Mouse (Mus musculus) G1E (cell line): ENCODE results near the gene Agpat4. TPM values are rescaled to one million over a fixed set of nuclear protein-coding genes. Genes with fewer than 3 reads are reported as not detected.

Experiments used
- ATAC-seq: 2 replicates; pipeline ENCODE4 v1.8.0; 2016; ENCODE audit warnings: mild to moderate bottlenecking; ENCODE audit not compliant: insufficient number of reproducible peaks, poor library complexity, low FRiP score, severe bottlenecking; ENCODE audit errors: extremely low read depth
- DNase-seq: peaks from one replicate; pipeline ENCODE4 v3.0.0; 2012; ENCODE audit warnings: low spot score
- H3K27me3 ChIP-seq: 2 replicates; pipeline ENCODE4 v1.6.1; 2012; ENCODE audit warnings: mild to moderate bottlenecking, low read length, inconsistent platforms; ENCODE audit not compliant: insufficient read depth
- H3K36me3 ChIP-seq: replicated peaks from 2 replicates; pipeline ENCODE3; 2012; ENCODE audit warnings: mild to moderate bottlenecking, inconsistent platforms
- H3K4me1 ChIP-seq: 2 replicates; pipeline ENCODE4 v1.6.1; 2012; ENCODE audit warnings: low read depth, low read length, inconsistent platforms, mixed read lengths; ENCODE audit not compliant: insufficient read depth
- H3K4me3 ChIP-seq: 2 replicates; pipeline ENCODE4 v1.5.1; 2012; ENCODE audit warnings: low read depth, mild to moderate bottlenecking, inconsistent platforms, low read length, moderate library complexity, mixed read lengths
- H3K9me3 ChIP-seq: replicated peaks from 2 replicates; pipeline ENCODE4 v1.6.1; 2012; ENCODE audit warnings: inconsistent platforms
- CTCF ChIP-seq: IDR thresholded peaks from 2 replicates; pipeline ENCODE4 v1.5.1; 2012; ENCODE audit warnings: low read depth, low read length, inconsistent platforms, mixed read lengths
- GATA1 ChIP-seq: IDR thresholded peaks from 2 replicates; pipeline ENCODE4 v1.6.1; 2012; ENCODE audit warnings: borderline replicate concordance, low read length, inconsistent platforms, mixed read lengths
- GATA2 ChIP-seq: IDR thresholded peaks from 2 replicates; pipeline ENCODE4 v1.6.1; 2012; ENCODE audit warnings: low read depth, low read length, inconsistent platforms, borderline replicate concordance
- POLR2AphosphoS5 ChIP-seq: IDR thresholded peaks from 2 replicates; pipeline ENCODE4 v1.6.1; 2012; ENCODE audit warnings: low read depth, low read length, inconsistent platforms; ENCODE audit not compliant: insufficient replicate concordance
- TAL1 ChIP-seq: conservative IDR thresholded peaks from 2 replicates; pipeline ENCODE4 v1.6.1; 2012; ENCODE audit warnings: low read depth, low read length, inconsistent platforms, mixed read lengths
- polyA plus RNA-seq: library from polyadenylated mRNA; stranded (reverse); fragments of >175 nt; gene quantifications from 2 replicates; pipeline ENCODE4 v1.2.3, GENCODE M21; 2012
- total RNA-seq, 2 experiments: library from RNA; stranded (forward) in 1 of 2; stranded (reverse) in 1 of 2; fragments of 200-1000 nt in 1 of 2; fragments of >200 nt in 1 of 2; fragmentation: Nextera tagmentation in 1 of 2; gene quantifications; 2 replicates each; pipeline ENCODE4 v1.2.3; 2014 to 2017

The Agpat4 gene
- total and polyA plus RNA-seq, 3 experiments: 7.5 to 14.0 (median 11.0) TPM

DNA sequence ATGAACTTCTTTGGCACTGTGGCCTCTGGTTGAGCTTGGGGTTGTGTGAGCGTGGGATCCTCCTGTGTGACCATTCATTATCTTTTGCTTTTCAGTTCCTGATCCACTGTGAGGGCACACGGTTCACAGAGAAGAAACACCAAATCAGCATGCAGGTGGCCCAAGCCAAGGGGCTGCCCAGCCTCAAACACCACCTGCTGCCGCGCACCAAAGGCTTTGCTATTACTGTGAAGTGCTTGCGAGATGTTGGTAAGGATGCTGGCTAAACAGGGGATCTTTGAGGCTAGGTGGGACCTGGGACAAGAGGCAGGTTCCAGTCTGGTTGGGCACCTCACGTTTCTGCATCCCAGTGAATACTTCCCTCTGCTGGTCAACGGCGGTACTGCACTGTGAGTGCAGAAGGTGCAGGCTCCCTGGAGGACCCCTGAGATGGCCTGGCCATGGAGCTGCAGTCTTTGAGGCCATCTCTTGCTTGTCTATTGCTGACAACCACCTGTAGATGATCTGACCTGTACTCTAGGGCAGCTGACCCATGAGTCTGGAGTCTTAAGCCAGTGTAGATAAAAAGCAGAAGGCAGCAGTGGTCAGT lies 92.1 kb downstream of the Agpat4 start:
- H3K9me3 ChIP-seq: no peaks in the 10 kb centered on the region
- H3K4me3 ChIP-seq: no peak overlapping the region
- H3K27me3 ChIP-seq: no peaks in the 10 kb centered on the region
- peaks cover 71% of the 10 kb centered on the region for H3K36me3 ChIP-seq
- DNase-seq: peak; percentile 71
- peaks cover 53% of the 10 kb centered on the region for H3K4me1 ChIP-seq
- ATAC-seq: peak; percentile 43; the same call in 1 of the 2 replicates
- TF ChIP-seq CTCF (peak; percentile 98), GATA2 (no peak)

DNA sequence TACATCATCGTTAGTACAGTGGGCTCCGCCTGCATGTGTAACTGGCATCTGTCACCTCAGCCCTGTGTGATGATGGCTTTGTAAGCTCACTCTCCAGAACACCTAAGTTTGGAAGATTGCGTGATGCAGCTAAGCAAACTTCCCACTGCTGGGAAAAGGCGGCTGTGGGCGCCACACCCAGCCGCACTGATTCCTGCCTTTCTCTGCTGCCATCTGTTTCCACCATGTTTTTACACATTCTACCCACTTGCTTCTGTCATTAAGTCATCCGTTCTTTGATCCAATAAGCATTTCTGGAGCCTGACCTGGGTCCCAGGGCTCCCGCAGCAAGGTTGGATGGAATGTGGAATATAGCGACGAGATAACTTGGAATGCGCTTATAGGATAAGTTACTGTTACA lies 93.4 kb downstream of the Agpat4 start:
- H3K36me3 ChIP-seq: peaks cover 84% of the 10 kb centered on the region
- H3K27me3 ChIP-seq: no peaks in the 10 kb centered on the region
- ATAC-seq (no peak), DNase-seq (no peak)
- peaks cover 54% of the 10 kb centered on the region for H3K4me1 ChIP-seq
- TF ChIP-seq TAL1 (no peak), GATA1 (no peak), POLR2AphosphoS5 (no peak), GATA2 (no peak), CTCF (no peak)
- H3K4me3 ChIP-seq: no peak overlapping the region
- no peaks in the 10 kb centered on the region for H3K9me3 ChIP-seq

DNA sequence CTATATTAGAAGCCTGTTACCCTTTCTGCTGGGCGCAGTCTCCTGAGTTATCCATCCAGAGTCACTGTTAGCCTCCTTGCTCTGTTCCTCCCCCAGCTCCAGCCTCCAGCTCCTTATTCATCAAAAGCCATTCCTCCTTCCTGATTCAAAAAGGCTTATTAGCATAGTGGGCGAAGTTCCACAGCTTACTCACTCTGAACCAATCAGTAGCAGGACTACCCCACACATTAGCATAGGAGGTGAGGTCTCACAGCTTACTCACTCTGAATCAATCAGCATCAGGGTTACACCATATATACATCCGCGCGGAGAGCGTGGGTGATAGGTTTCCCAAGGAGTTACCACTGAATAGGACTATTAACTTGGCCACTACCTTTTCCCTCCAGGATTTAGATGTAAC lies 93.8 kb downstream of the Agpat4 start:
- Histone ChIP-seq H3K9me3 (no peaks in the 10 kb centered on the region), H3K27me3 (no peaks in the 10 kb centered on the region), H3K4me1 (peaks cover 50% of the 10 kb centered on the region), H3K36me3 (peaks cover 88% of the 10 kb centered on the region), H3K4me3 (no peak overlapping the region)
- no peak for TF ChIP-seq TAL1
- TF ChIP-seq POLR2AphosphoS5: no peak
- TF ChIP-seq GATA2: no peak
- no peak for TF ChIP-seq CTCF
- no peak for TF ChIP-seq GATA1
- ATAC-seq: no peak
- no peak for DNase-seq

- no peak for TF ChIP-seq CTCF
- TF ChIP-seq TAL1: no peak
- no peak for TF ChIP-seq GATA2
- TF ChIP-seq POLR2AphosphoS5: no peak
- TF ChIP-seq GATA1: no peak
- no peak for DNase-seq
- Histone ChIP-seq H3K9me3 (no peaks in the 10 kb centered on the region), H3K4me1 (peaks cover 44% of the 10 kb centered on the region), H3K4me3 (no peak overlapping the region), H3K27me3 (no peaks in the 10 kb centered on the region), H3K36me3 (peaks cover 93% of the 10 kb centered on the region)
- ATAC-seq: no peak
These were observed 94.9 kb downstream of the Agpat4 start for GRCm38 (mm10) chr17:12213430-12213829.

DNA sequence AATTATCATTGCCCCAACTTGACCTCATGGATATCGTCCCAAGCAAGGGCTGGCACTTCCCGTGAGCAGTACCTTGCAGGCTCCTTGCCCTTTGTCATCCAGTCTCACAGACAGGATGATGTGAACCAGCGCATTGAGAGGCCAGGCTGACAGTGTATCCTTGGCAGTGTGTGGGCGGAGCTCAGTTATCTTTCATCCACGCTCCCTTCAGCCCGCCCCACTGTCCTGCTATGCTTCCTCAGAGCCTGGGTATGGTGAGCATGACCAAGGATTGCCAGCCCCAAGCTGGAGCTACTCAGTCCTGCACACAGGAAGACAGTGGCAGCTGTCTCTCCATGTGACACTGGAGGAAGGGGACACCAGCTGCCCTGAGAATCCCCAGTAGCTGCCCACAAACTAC lies 97.7 kb downstream of the Agpat4 start:
- Histone ChIP-seq H3K36me3 (peaks cover 95% of the 10 kb centered on the region), H3K27me3 (no peaks in the 10 kb centered on the region), H3K9me3 (no peaks in the 10 kb centered on the region), H3K4me3 (no peak overlapping the region), H3K4me1 (peaks cover 23% of the 10 kb centered on the region)
- DNase-seq (no peak), ATAC-seq (peak; percentile 56)
- TF ChIP-seq GATA1: no peak
- TF ChIP-seq TAL1: no peak
- no peak for TF ChIP-seq POLR2AphosphoS5
- TF ChIP-seq CTCF: no peak
- no peak for TF ChIP-seq GATA2

DNA sequence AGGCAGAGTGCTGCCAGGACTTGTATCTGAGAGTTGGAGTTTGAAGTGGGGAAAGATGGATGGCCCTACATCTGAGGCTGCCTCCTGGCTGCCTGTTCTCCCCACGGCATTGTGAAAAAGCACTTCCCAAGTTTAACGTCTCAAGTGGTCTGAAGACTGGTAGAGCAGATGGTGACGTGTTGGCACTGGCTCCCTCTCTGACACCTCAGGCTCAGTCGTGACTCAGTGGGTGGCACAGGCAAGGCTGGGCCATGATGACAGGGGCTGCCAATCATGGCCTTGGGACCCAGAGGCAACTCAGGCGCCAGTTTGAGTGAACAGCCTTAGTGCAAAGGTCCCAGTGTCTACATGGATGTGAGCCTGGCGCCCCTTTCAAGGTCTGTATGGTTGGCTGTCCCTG lies 103.4 kb downstream of the Agpat4 start:
- DNase-seq (no peak), ATAC-seq (no peak)
- Histone ChIP-seq H3K27me3 (no peaks in the 10 kb centered on the region), H3K4me1 (peaks cover 9% of the 10 kb centered on the region; the same call in 1 of the 2 replicates), H3K4me3 (no peak overlapping the region), H3K9me3 (no peaks in the 10 kb centered on the region), H3K36me3 (peaks cover 92% of the 10 kb centered on the region)
- TF ChIP-seq GATA1 (no peak), CTCF (no peak), GATA2 (no peak), POLR2AphosphoS5 (no peak), TAL1 (no peak)

DNA sequence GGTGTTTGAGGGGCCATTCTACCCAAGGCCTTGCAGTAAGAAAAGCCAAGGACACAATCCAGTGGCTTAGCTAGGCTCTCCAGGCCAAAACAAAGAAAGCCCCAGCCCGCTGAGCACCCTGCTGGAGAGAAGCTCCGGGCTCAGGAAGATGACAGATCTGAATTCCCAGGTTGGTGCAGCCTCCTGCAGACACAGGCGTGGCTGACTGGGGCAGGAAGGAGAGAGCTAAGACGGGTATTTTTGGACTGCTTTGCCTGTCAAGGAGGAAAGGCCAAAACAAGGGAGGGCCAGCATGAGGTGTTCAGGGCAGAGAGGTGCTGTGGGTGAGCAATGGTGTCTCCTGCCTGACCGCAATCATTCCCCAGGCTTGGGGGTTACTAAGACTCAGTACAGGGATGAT lies 105.2 kb downstream of the Agpat4 start:
- no peaks in the 10 kb centered on the region for H3K9me3 ChIP-seq
- TF ChIP-seq POLR2AphosphoS5: no peak
- TF ChIP-seq CTCF: no peak
- TF ChIP-seq TAL1: no peak
- TF ChIP-seq GATA2: no peak
- no peak for TF ChIP-seq GATA1
- DNase-seq (no peak), ATAC-seq (no peak)
- peaks cover 93% of the 10 kb centered on the region for H3K36me3 ChIP-seq
- no peak overlapping the region for H3K4me3 ChIP-seq
- peaks cover 4% of the 10 kb centered on the region; the same call in 1 of the 2 replicates for H3K4me1 ChIP-seq
- no peaks in the 10 kb centered on the region for H3K27me3 ChIP-seq
